Mouse (Mus musculus) liver, embryonic 12.5 days (tissue): Measurements from ENCODE around the gene Lcn2. TPM values are rescaled to one million over a fixed set of nuclear protein-coding genes. Genes with fewer than 3 reads are reported as not detected.
A peak's percentile ranks its signal among the peaks of the same experiment; 100 is the strongest.

Experiments
- ATAC-seq: fragments of 200-750 bp; cut with Nextera tagmentation; 2 replicates; pipeline ENCODE4 v1.8.0; 2017; ENCODE audit warnings: moderate number of reproducible peaks, mild to moderate bottlenecking, moderate library complexity
- H3K27ac ChIP-seq: fragments of 300-500 bp; sonication (generic); 2 replicates; pipeline ENCODE4 v1.5.1; 2016; ENCODE audit warnings: mild to moderate bottlenecking
- H3K27me3 ChIP-seq: fragments of 300-500 bp; sonication (generic); replicated peaks from 2 replicates; pipeline ENCODE4 v1.6.1; 2016; ENCODE audit warnings: mild to moderate bottlenecking, moderate library complexity
- H3K36me3 ChIP-seq: fragments of 300-500 bp; sonication (generic); 2 replicates; pipeline ENCODE4 v1.6.1; 2016; ENCODE audit warnings: mild to moderate bottlenecking, moderate library complexity
- H3K4me1 ChIP-seq: fragments of 300-500 bp; sonication (generic); 2 replicates; pipeline ENCODE4 v1.6.1; 2016
- H3K4me2 ChIP-seq: fragments of 300-500 bp; sonication (generic); 2 replicates; pipeline ENCODE4 v1.6.1; 2016; ENCODE audit warnings: mild to moderate bottlenecking, moderate library complexity
- H3K4me3 ChIP-seq: fragments of 300-500 bp; sonication (generic); 2 replicates; pipeline ENCODE4 v1.5.1; 2016; ENCODE audit warnings: mild to moderate bottlenecking, moderate library complexity
- H3K9ac ChIP-seq: fragments of 300-500 bp; sonication (generic); 2 replicates; pipeline ENCODE4 v1.6.1; 2016; ENCODE audit warnings: mild to moderate bottlenecking, moderate library complexity
- H3K9me3 ChIP-seq: fragments of 300-500 bp; sonication (generic); replicated peaks from 2 replicates; pipeline ENCODE4 v1.6.1; 2016; ENCODE audit warnings: mild to moderate bottlenecking, moderate library complexity
- WGBS: fragments of 180-500 bp; shearing (Covaris S2); methylation state at CpG from one replicate; pipeline ENCODE4 v1.1.7; 2016; ENCODE audit not compliant: insufficient replicate concordance; 5-methylcytosine and 5-hydroxymethylcytosine counted together
- polyA plus RNA-seq: library from polyadenylated mRNA; unstranded; fragments of >200 nt; fragmentation: Nextera tagmentation; extraction: Ambion mirVana; gene quantifications from 2 replicates; pipeline ENCODE4 v1.2.1, GENCODE M21; 2016

The Lcn2 gene
- 15.2 and 17.7 TPM in 2 replicates for polyA plus RNA-seq

- Histone ChIP-seq H3K9me3 (no peaks in the 10 kb centered on the region), H3K9ac (no peak within 1 kb of the TSS), H3K4me3 (no peak within 1 kb of the TSS), H3K4me1 (no peaks in the 10 kb centered on the region), H3K4me2 (no peak within 1 kb of the TSS), H3K27ac (no peak within 1 kb of the TSS), H3K27me3 (peaks cover 57% of the 10 kb centered on the region), H3K36me3 (no peaks in the 10 kb centered on the region)
- no peak for ATAC-seq
- WGBS: 46% methylated on average over 5 of the region's 5 CpGs
Measured at GRCm38 (mm10) chr2:32387706-32388490, at the start of gene Lcn2. Lcn2 (minus strand) TSS chr2:32388252.

- H3K4me1 ChIP-seq: peaks cover 44% of the 10 kb centered on the region
- ATAC-seq: no peak
- no peaks in the 10 kb centered on the region for H3K27me3 ChIP-seq
- no peak overlapping the region for H3K27ac ChIP-seq
- no peak overlapping the region for H3K4me2 ChIP-seq
- H3K9ac ChIP-seq: no peak overlapping the region
- WGBS: 22% methylated on average over 2 of the region's 2 CpGs
- no peaks in the 10 kb centered on the region for H3K36me3 ChIP-seq
- no peaks in the 10 kb centered on the region for H3K9me3 ChIP-seq
- H3K4me3 ChIP-seq: no peak overlapping the region
Measured at GRCm38 (mm10) chr2:32437612-32438166, 49.6 kb upstream of the Lcn2 start.

- Histone ChIP-seq H3K9me3 (no peaks in the 10 kb centered on the region), H3K4me2 (no peak overlapping the region), H3K4me1 (peaks cover 39% of the 10 kb centered on the region), H3K27ac (no peak overlapping the region), H3K4me3 (no peak overlapping the region), H3K9ac (no peak overlapping the region), H3K36me3 (no peaks in the 10 kb centered on the region), H3K27me3 (no peaks in the 10 kb centered on the region)
- WGBS: 47% methylated on average over 3 of the region's 3 CpGs
- no peak for ATAC-seq
Measured at GRCm38 (mm10) chr2:32436686-32437372, 48.8 kb upstream of the Lcn2 start.

GRCm38 (mm10) chr2:32430701-32431676 is 42.9 kb upstream of the Lcn2 start:
- 51% methylated on average over 18 of the region's 18 CpGs for WGBS
- Histone ChIP-seq H3K27me3 (no peaks in the 10 kb centered on the region), H3K27ac (peak overlapping the region; percentile 33; the same call in 1 of the 2 replicates), H3K4me3 (peak overlapping the region; percentile 18), H3K36me3 (0 out of 2 replicates have a peak, but pooled peaks cover 2% of the 10 kb centered on the region), H3K9me3 (no peaks in the 10 kb centered on the region), H3K4me1 (peaks cover 50% of the 10 kb centered on the region), H3K4me2 (peak overlapping the region; percentile 32), H3K9ac (no peak overlapping the region; the same call in 1 of the 2 replicates)
- no peak for ATAC-seq

GRCm38 (mm10) chr2:32429215-32429891 is 41.3 kb upstream of the Lcn2 start:
- Histone ChIP-seq H3K27me3 (no peaks in the 10 kb centered on the region), H3K9me3 (no peaks in the 10 kb centered on the region), H3K27ac (no peak overlapping the region), H3K4me3 (no peak overlapping the region), H3K36me3 (0 out of 2 replicates have a peak, but pooled peaks cover 2% of the 10 kb centered on the region), H3K9ac (no peak overlapping the region), H3K4me2 (0 out of 2 replicates have a peak overlapping the region, but pooled peaks have one; percentile 4), H3K4me1 (peaks cover 66% of the 10 kb centered on the region)
- 47% methylated on average over 4 of the region's 4 CpGs for WGBS
- 0 out of 2 replicates have a peak, but pooled peaks have one; percentile 30 for ATAC-seq

- peak overlapping the region; percentile 4; the same call in 1 of the 2 replicates for H3K4me2 ChIP-seq
- no peak overlapping the region for H3K9ac ChIP-seq
- WGBS: 60% methylated on average over 8 of the region's 8 CpGs
- no peaks in the 10 kb centered on the region for H3K27me3 ChIP-seq
- H3K27ac ChIP-seq: no peak overlapping the region
- no peak overlapping the region for H3K4me3 ChIP-seq
- ATAC-seq: peak; percentile 23; the same call in 1 of the 2 replicates
- no peaks in the 10 kb centered on the region for H3K9me3 ChIP-seq
- H3K36me3 ChIP-seq: 0 out of 2 replicates have a peak, but pooled peaks cover 2% of the 10 kb centered on the region
- H3K4me1 ChIP-seq: peaks cover 72% of the 10 kb centered on the region
Measured at GRCm38 (mm10) chr2:32428262-32428722, 40.2 kb upstream of the Lcn2 start.

- WGBS: 75% methylated on average over 5 of the region's 5 CpGs
- ATAC-seq: no peak
- H3K27me3 ChIP-seq: no peaks in the 10 kb centered on the region
- peaks cover 72% of the 10 kb centered on the region for H3K4me1 ChIP-seq
- no peak overlapping the region for H3K9ac ChIP-seq
- H3K27ac ChIP-seq: no peak overlapping the region
- 0 out of 2 replicates have a peak, but pooled peaks cover 2% of the 10 kb centered on the region for H3K36me3 ChIP-seq
- no peaks in the 10 kb centered on the region for H3K9me3 ChIP-seq
- H3K4me2 ChIP-seq: no peak overlapping the region
- no peak overlapping the region for H3K4me3 ChIP-seq
Measured at GRCm38 (mm10) chr2:32427720-32428119, 39.7 kb upstream of the Lcn2 start.

- 86% methylated on average over 1 of the region's 1 CpGs for WGBS
- H3K27ac ChIP-seq: no peak overlapping the region
Measured at GRCm38 (mm10) chr2:32426141-32426540, 38.1 kb upstream of the Lcn2 start.

GRCm38 (mm10) chr2:32425568-32425967 is 37.5 kb upstream of the Lcn2 start:
- Histone ChIP-seq H3K36me3 (peaks cover 10% of the 10 kb centered on the region), H3K4me1 (peaks cover 82% of the 10 kb centered on the region), H3K4me3 (no peak overlapping the region), H3K9me3 (no peaks in the 10 kb centered on the region), H3K27ac (peak overlapping the region; percentile 74), H3K9ac (no peak overlapping the region), H3K4me2 (no peak overlapping the region), H3K27me3 (no peaks in the 10 kb centered on the region)
- WGBS: 81% methylated on average over 5 of the region's 5 CpGs
- no peak for ATAC-seq

More at GRCm38 (mm10) chr2:32426141-32426540, 38.1 kb upstream of the Lcn2 start:
- Histone ChIP-seq H3K9ac (no peak overlapping the region), H3K4me2 (no peak overlapping the region), H3K9me3 (no peaks in the 10 kb centered on the region), H3K4me1 (peaks cover 82% of the 10 kb centered on the region), H3K36me3 (peaks cover 4% of the 10 kb centered on the region; the same call in 1 of the 2 replicates), H3K27me3 (no peaks in the 10 kb centered on the region), H3K4me3 (no peak overlapping the region)
- ATAC-seq: no peak

- no peak overlapping the region for H3K9ac ChIP-seq
- peaks cover 79% of the 10 kb centered on the region for H3K4me1 ChIP-seq
- H3K36me3 ChIP-seq: peaks cover 17% of the 10 kb centered on the region
- WGBS: 51% methylated on average over 3 of the region's 3 CpGs
- no peak overlapping the region for H3K4me3 ChIP-seq
- no peak for ATAC-seq
- no peaks in the 10 kb centered on the region for H3K9me3 ChIP-seq
- no peaks in the 10 kb centered on the region for H3K27me3 ChIP-seq
- peak overlapping the region; percentile 74 for H3K27ac ChIP-seq
- H3K4me2 ChIP-seq: no peak overlapping the region
Measured at GRCm38 (mm10) chr2:32424796-32425195, 36.7 kb upstream of the Lcn2 start.
